Mouse (Mus musculus) MEL (cell line): ENCODE results near the gene Mst1. TPM values are rescaled to one million over a fixed set of nuclear protein-coding genes. Genes with fewer than 3 reads are reported as not detected.

Experiments used
- DNase-seq: peaks from one replicate; pipeline ENCODE4 v3.0.0; 2011; ENCODE audit warnings: low read depth, low spot score
- H3K27ac ChIP-seq: 2 replicates; pipeline ENCODE4 v1.5.1; 2012; ENCODE audit warnings: low read depth, mild to moderate bottlenecking, control low read depth, low read length, moderate library complexity; ENCODE audit not compliant: control insufficient read depth
- H3K27me3 ChIP-seq, 2 experiments: fragments of 150-350 bp in 1 of 2; sonication (generic) in 1 of 2; 2 replicates each; pipeline ENCODE4 v1.6.1; 2012; ENCODE audit warnings: low read length in 2 of 2, mild to moderate bottlenecking in 2 of 2, improper control_type of control experiment in 1 of 2, moderate library complexity in 1 of 2; ENCODE audit not compliant: insufficient read depth in 2 of 2, control insufficient read depth in 1 of 2
- H3K36me3 ChIP-seq, 2 experiments: 2 replicates each; pipeline ENCODE4 v1.6.1; 2012 to 2014; ENCODE audit warnings: low read length in 2 of 2, improper control_type of control experiment in 1 of 2, inconsistent platforms in 1 of 2, mild to moderate bottlenecking in 1 of 2; ENCODE audit not compliant: insufficient read depth in 2 of 2, control insufficient read depth in 1 of 2
- H3K4me1 ChIP-seq, 2 experiments: fragments of 150-350 bp in 1 of 2; sonication (generic) in 1 of 2; 2 replicates each; pipeline ENCODE4 v1.6.1; 2012; ENCODE audit warnings: low read length in 2 of 2, improper control_type of control experiment in 1 of 2, mild to moderate bottlenecking in 1 of 2; ENCODE audit not compliant: insufficient read depth in 2 of 2, control insufficient read depth in 1 of 2
- H3K4me3 ChIP-seq, 2 experiments: fragments of 150-350 bp in 1 of 2; sonication (generic) in 1 of 2; 2 replicates each; pipeline ENCODE4 v1.5.1; 2012; ENCODE audit warnings: low read depth in 2 of 2, low read length in 2 of 2, mild to moderate bottlenecking in 2 of 2, moderate library complexity in 2 of 2, control low read depth in 1 of 2, improper control_type of control experiment in 1 of 2; ENCODE audit not compliant: control insufficient read depth in 1 of 2, insufficient read depth in 1 of 2
- H3K79me2 ChIP-seq: 2 replicates; pipeline ENCODE4 v1.6.1; 2012; ENCODE audit warnings: mild to moderate bottlenecking, low read length, moderate library complexity; ENCODE audit not compliant: control insufficient read depth, poor library complexity, insufficient read depth
- H3K9ac ChIP-seq: 2 replicates; pipeline ENCODE4 v1.6.1; 2012; ENCODE audit warnings: low read depth, mild to moderate bottlenecking, control low read depth, low read length, moderate library complexity; ENCODE audit not compliant: control insufficient read depth, poor library complexity, severe bottlenecking
- H3K9me3 ChIP-seq: fragments of 150-350 bp; sonication (generic); replicated peaks from 2 replicates; pipeline ENCODE4 v1.6.1; 2012; ENCODE audit warnings: mild to moderate bottlenecking, low read length, improper control_type of control experiment, moderate library complexity; ENCODE audit not compliant: insufficient read depth
- BHLHE40 ChIP-seq: IDR thresholded peaks from 2 replicates; pipeline ENCODE4 v1.6.1; 2012; ENCODE audit warnings: low read depth, mild to moderate bottlenecking, inconsistent platforms, low read length, improper control_type of control experiment, borderline replicate concordance
- CHD1 ChIP-seq: IDR thresholded peaks from 2 replicates; pipeline ENCODE4 v1.6.1; 2012; ENCODE audit warnings: low read depth, mild to moderate bottlenecking, inconsistent platforms, low read length, improper control_type of control experiment
- CHD2 ChIP-seq: IDR thresholded peaks from 2 replicates; pipeline ENCODE4 v1.6.1; 2011; ENCODE audit warnings: low read length, improper control_type of control experiment
- CTCF ChIP-seq, 3 experiments: IDR thresholded peaks in 2 of 3; conservative IDR thresholded peaks in 1 of 3; 2 replicates each; pipeline ENCODE4 v1.5.1; 2011 to 2012; ENCODE audit warnings: low read length in 3 of 3, low read depth in 2 of 3, mild to moderate bottlenecking in 2 of 3, improper control_type of control experiment in 1 of 3, inconsistent platforms in 1 of 3, mixed read lengths in 1 of 3, moderate library complexity in 1 of 3; ENCODE audit not compliant: control insufficient read depth in 1 of 3, insufficient read depth in 1 of 3, poor library complexity in 1 of 3, severe bottlenecking in 1 of 3
- E2F4 ChIP-seq: IDR thresholded peaks from 2 replicates; pipeline ENCODE4 v1.6.1; 2011; ENCODE audit warnings: low read depth, low read length, improper control_type of control experiment, borderline replicate concordance
- ELF1 ChIP-seq: IDR thresholded peaks from 2 replicates; pipeline ENCODE4 v1.6.1; 2014; ENCODE audit warnings: low read depth, mild to moderate bottlenecking, inconsistent platforms, low read length, improper control_type of control experiment, moderate library complexity
- EP300 ChIP-seq, 2 experiments: IDR thresholded peaks; 2 replicates each; pipeline ENCODE4 v1.6.1; 2011; ENCODE audit warnings: improper control_type of control experiment in 2 of 2, low read length in 2 of 2, low read depth in 1 of 2, mild to moderate bottlenecking in 1 of 2
- ETS1 ChIP-seq: IDR thresholded peaks from 2 replicates; pipeline ENCODE4 v1.6.1; 2012; ENCODE audit warnings: low read depth, mild to moderate bottlenecking, inconsistent platforms, low read length, improper control_type of control experiment, moderate library complexity
- GABPA ChIP-seq: IDR thresholded peaks from 2 replicates; pipeline ENCODE4 v1.6.1; 2012; ENCODE audit warnings: low read depth, mild to moderate bottlenecking, inconsistent platforms, low read length, improper control_type of control experiment, moderate library complexity
- GATA1 ChIP-seq: IDR thresholded peaks from 2 replicates; pipeline ENCODE4 v1.6.1; 2011; ENCODE audit warnings: low read depth, low read length, improper control_type of control experiment
- HCFC1 ChIP-seq: IDR thresholded peaks from 2 replicates; pipeline ENCODE4 v1.6.1; 2012; ENCODE audit warnings: low read depth, mild to moderate bottlenecking, inconsistent platforms, low read length, improper control_type of control experiment, moderate library complexity
- JUND ChIP-seq: IDR thresholded peaks from 2 replicates; pipeline ENCODE4 v1.6.1; 2011; ENCODE audit warnings: low read depth, mild to moderate bottlenecking, improper control_type of control experiment, low read length
- MAX ChIP-seq: IDR thresholded peaks from 2 replicates; pipeline ENCODE4 v1.6.1; 2011; ENCODE audit warnings: low read length, improper control_type of control experiment
- MAZ ChIP-seq: IDR thresholded peaks from 2 replicates; pipeline ENCODE4 v1.6.1; 2012; ENCODE audit warnings: low read depth, mild to moderate bottlenecking, inconsistent platforms, low read length, improper control_type of control experiment
- MXI1 ChIP-seq: IDR thresholded peaks from 2 replicates; pipeline ENCODE4 v1.6.1; 2011; ENCODE audit warnings: mild to moderate bottlenecking, low read depth, low read length, improper control_type of control experiment
- MYC ChIP-seq: IDR thresholded peaks from 2 replicates; pipeline ENCODE4 v1.6.1; 2011; ENCODE audit warnings: low read depth, mild to moderate bottlenecking, low read length, improper control_type of control experiment, moderate library complexity
- NELFE ChIP-seq: IDR thresholded peaks from 2 replicates; pipeline ENCODE4 v1.6.1; 2011; ENCODE audit warnings: low read depth, low read length, improper control_type of control experiment
- NRF1 ChIP-seq: IDR thresholded peaks from 2 replicates; pipeline ENCODE4 v1.6.1; 2014; ENCODE audit warnings: low read depth, mild to moderate bottlenecking, inconsistent platforms, low read length, improper control_type of control experiment, moderate library complexity; ENCODE audit not compliant: poor library complexity, insufficient read depth, severe bottlenecking
- POLR2A ChIP-seq, 2 experiments: IDR thresholded peaks; 2 replicates each; pipeline ENCODE4 v1.6.1; 2011 to 2012; ENCODE audit warnings: low read length in 2 of 2, mild to moderate bottlenecking in 2 of 2, control low read depth in 1 of 2, improper control_type of control experiment in 1 of 2, low read depth in 1 of 2, moderate library complexity in 1 of 2; ENCODE audit not compliant: control insufficient read depth in 1 of 2, insufficient read depth in 1 of 2, poor library complexity in 1 of 2
- POLR2AphosphoS2 ChIP-seq: IDR thresholded peaks from 2 replicates; pipeline ENCODE4 v1.6.1; 2011; ENCODE audit warnings: low read length, improper control_type of control experiment
- RAD21 ChIP-seq: IDR thresholded peaks from 2 replicates; pipeline ENCODE4 v1.6.1; 2011; ENCODE audit warnings: mild to moderate bottlenecking, low read depth, low read length, improper control_type of control experiment
- RCOR1 ChIP-seq: IDR thresholded peaks from 2 replicates; pipeline ENCODE4 v1.6.1; 2012; ENCODE audit warnings: low read depth, mild to moderate bottlenecking, inconsistent platforms, low read length, improper control_type of control experiment
- SIN3A ChIP-seq: IDR thresholded peaks from 2 replicates; pipeline ENCODE4 v1.6.1; 2012; ENCODE audit warnings: low read length, improper control_type of control experiment, inconsistent platforms
- TAL1 ChIP-seq: IDR thresholded peaks from 2 replicates; pipeline ENCODE4 v1.6.1; 2012; ENCODE audit warnings: mild to moderate bottlenecking, inconsistent platforms, low read length, moderate library complexity, mixed read lengths
- TBP ChIP-seq: IDR thresholded peaks from 2 replicates; pipeline ENCODE4 v1.8.0; 2011; ENCODE audit warnings: low read depth, low read length, improper control_type of control experiment
- TCF12 ChIP-seq: IDR thresholded peaks from 2 replicates; pipeline ENCODE4 v1.6.1; 2014; ENCODE audit warnings: low read depth, mild to moderate bottlenecking, inconsistent platforms, low read length, improper control_type of control experiment, moderate library complexity
- USF1 ChIP-seq: IDR thresholded peaks from 2 replicates; pipeline ENCODE4 v1.6.1; 2014; ENCODE audit warnings: low read depth, mild to moderate bottlenecking, inconsistent platforms, low read length, improper control_type of control experiment, moderate library complexity
- USF2 ChIP-seq, 2 experiments: IDR thresholded peaks; 2 replicates each; pipeline ENCODE4 v1.6.1; 2011 to 2012; ENCODE audit warnings: improper control_type of control experiment in 2 of 2, low read length in 2 of 2, borderline replicate concordance in 1 of 2, inconsistent platforms in 1 of 2, low read depth in 1 of 2, mild to moderate bottlenecking in 1 of 2; ENCODE audit not compliant: insufficient read depth in 1 of 2
- ZC3H11A ChIP-seq: IDR thresholded peaks from 2 replicates; pipeline ENCODE4 v1.6.1; 2012; ENCODE audit warnings: low read depth, mild to moderate bottlenecking, inconsistent platforms, low read length, improper control_type of control experiment
- ZKSCAN1 ChIP-seq: IDR thresholded peaks from 2 replicates; pipeline ENCODE4 v1.6.1; 2012; ENCODE audit warnings: low read depth, mild to moderate bottlenecking, inconsistent platforms, low read length, improper control_type of control experiment, moderate library complexity
- ZMIZ1 ChIP-seq: IDR thresholded peaks from 2 replicates; pipeline ENCODE4 v1.6.1; 2012; ENCODE audit warnings: low read depth, mild to moderate bottlenecking, inconsistent platforms, low read length, improper control_type of control experiment, moderate library complexity
- ZNF384 ChIP-seq: IDR thresholded peaks from 2 replicates; pipeline ENCODE4 v1.6.1; 2012; ENCODE audit warnings: low read depth, mild to moderate bottlenecking, inconsistent platforms, low read length, improper control_type of control experiment
- polyA plus RNA-seq, 2 experiments: library from polyadenylated mRNA; stranded (reverse) in 1 of 2; unstranded in 1 of 2; fragments of >175 nt in 1 of 2; fragments of >200 nt in 1 of 2; gene quantifications; 2 replicates each; pipeline versions ENCODE4 v1.2.1 to v1.2.4; 2012; ENCODE audit warnings: low replicate concordance in 2 of 2, low read depth in 1 of 2; ENCODE audit not compliant: insufficient read length in 2 of 2, insufficient read depth in 1 of 2, missing spikeins in 1 of 2
- total RNA-seq: library from RNA; depleted of rRNA; stranded (reverse); fragments of 300-350 nt; gene quantifications from 2 replicates; pipeline ENCODE4 v1.2.3, GENCODE M21; 2012

The Mst1 gene
- total and polyA plus RNA-seq, 3 experiments: 1.6 to 10.0 TPM; not detected in 1

DNA sequence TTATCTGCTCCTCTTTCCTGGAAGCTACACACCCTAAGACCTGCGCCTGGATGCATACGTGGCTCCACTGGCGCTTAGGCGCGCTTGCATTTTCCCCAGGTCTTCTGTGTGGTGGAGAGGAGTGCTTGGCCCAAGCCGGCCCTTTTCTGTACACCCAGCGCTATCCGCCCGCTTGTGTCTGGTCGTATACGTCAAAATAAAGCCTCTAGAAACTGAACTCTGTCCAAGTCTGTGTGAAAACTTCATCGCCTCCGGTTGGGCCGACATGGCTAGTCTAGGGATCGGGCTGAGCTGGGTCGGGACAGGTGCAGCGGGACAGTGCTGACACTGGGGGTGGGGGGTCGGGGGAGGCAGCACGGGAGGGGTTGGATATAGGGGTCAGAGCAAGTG lies 31.7 kb upstream of the Mst1 start:
- Histone ChIP-seq H3K9me3 (no peaks in the 10 kb centered on the region), H3K4me1 (peaks cover 2 to 17% of the 10 kb centered on the region in 2 experiments), H3K36me3 (peaks cover 0 to 6% of the 10 kb centered on the region in 2 experiments; a peak in 3 of 4 replicates), H3K27me3 (no peaks in the 10 kb centered on the region), H3K27ac (peak overlapping the region; percentile 81), H3K4me3 (peak overlapping the region; percentile 66 to 68), H3K79me2 (peaks cover 10% of the 10 kb centered on the region), H3K9ac (peak overlapping the region; percentile 78)
- no peak for DNase-seq
- TF ChIP-seq MYC (0 out of 2 replicates have a peak, but pooled peaks have one; percentile 12), ZNF384 (no peak)

DNA sequence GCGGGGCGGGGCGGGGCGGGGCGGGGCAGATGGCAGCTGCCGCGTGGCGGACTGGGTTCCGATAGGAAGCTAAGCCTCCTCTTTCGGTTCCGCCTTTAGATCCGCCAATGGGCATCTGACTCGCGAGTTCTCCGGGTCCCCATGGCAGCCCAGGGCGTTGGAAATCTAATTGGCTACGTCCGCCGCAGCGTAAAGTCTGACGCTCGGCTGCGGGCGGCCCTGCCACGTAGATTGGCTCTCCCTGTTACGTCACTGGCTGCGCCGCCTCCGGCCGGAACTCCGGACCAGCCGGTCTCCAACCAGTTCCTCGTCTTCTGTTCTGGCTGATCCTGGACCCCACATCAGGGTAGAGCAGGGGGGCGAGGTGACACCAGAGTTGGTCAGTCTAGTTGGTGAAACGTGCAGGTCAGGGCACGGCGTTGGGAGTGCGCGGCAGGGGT lies 31.2 kb upstream of the Mst1 start, which contains the start of gene Gmppb:
Gmppb (plus strand) TSS at position 227 of the 440 bp plus-strand sequence.
- TF ChIP-seq CTCF (IDR thresholded peaks at IDR 0.05 in 2 of 3, conservative IDR thresholded peaks at IDR 0.05 in 1 of 3; ENCODE audit: control insufficient read depth in 1 of 3, insufficient read depth in 1 of 3, low read depth in 2 of 3, low read length in 3 of 3, poor library complexity in 1 of 3, severe bottlenecking in 1 of 3) (no peak), ELF1 (peak; percentile 90), GABPA (no peak), SIN3A (peak; percentile 96), HCFC1 (peak; percentile 86), RCOR1 (no peak), JUND (no peak), ZMIZ1 (0 out of 2 replicates have a peak, but pooled peaks have one; percentile 70), MAX (peak; percentile 58), ZNF384 (no peak), ZKSCAN1 (no peak), NELFE (peak; percentile 77), RAD21 (no peak), TAL1 (no peak), E2F4 (no peak), ZC3H11A (no peak), MXI1 (peak; percentile 75), POLR2A (IDR thresholded peaks at IDR 0.05; ENCODE audit: control insufficient read depth in 1 of 2, insufficient read depth in 1 of 2, low read depth in 1 of 2, low read length in 2 of 2, poor library complexity in 1 of 2) (peak; percentile 54 to 76; a peak in 2 of 4 replicates), POLR2AphosphoS2 (peak; percentile 45; the same call in 1 of the 2 replicates), TCF12 (no peak), USF1 (no peak; the same call in 1 of the 2 replicates), USF2 (IDR thresholded peaks at IDR 0.05; ENCODE audit: borderline replicate concordance in 1 of 2, insufficient read depth in 1 of 2, low read depth in 1 of 2, low read length in 2 of 2) (no peak), MAZ (0 out of 2 replicates have a peak, but pooled peaks have one; percentile 42), GATA1 (no peak), NRF1 (no peak), EP300 (IDR thresholded peaks at IDR 0.05; ENCODE audit: low read depth in 1 of 2, low read length in 2 of 2) (no peak), CHD1 (no peak), CHD2 (no peak), ETS1 (peak; percentile 47; the same call in 1 of the 2 replicates), MYC (no peak), TBP (peak; percentile 62; the same call in 1 of the 2 replicates), BHLHE40 (no peak)
- DNase-seq: peak; percentile 98
- Histone ChIP-seq H3K27ac (peak within 1 kb of the TSS; percentile 81), H3K9me3 (no peaks in the 10 kb centered on the region), H3K9ac (peak within 1 kb of the TSS; percentile 89), H3K27me3 (no peaks in the 10 kb centered on the region), H3K36me3 (peaks cover 0 to 6% of the 10 kb centered on the region in 2 experiments; a peak in 3 of 4 replicates), H3K4me1 (peaks cover 2 to 17% of the 10 kb centered on the region in 2 experiments), H3K4me3 (peak within 1 kb of the TSS; percentile 89 to 98), H3K79me2 (peaks cover 10% of the 10 kb centered on the region)
